Mouse (Mus musculus) midbrain, embryonic 16.5 days (tissue): Measurements from ENCODE around the gene Slc7a1. TPM values are rescaled to one million over a fixed set of nuclear protein-coding genes. Genes with fewer than 3 reads are reported as not detected.
"Not testable (repeated sequence)": the region's sequence is repeated elsewhere in the genome, so short reads cannot be mapped to it uniquely, and the experiment has no call there.

ENCODE experiments used
- ATAC-seq: fragments of 200-750 bp; cut with Nextera tagmentation; 2 replicates; pipeline ENCODE4 v1.8.0; 2017; ENCODE audit warnings: moderate TSS enrichment
- H3K27ac ChIP-seq: fragments of 300-500 bp; sonication (generic); 2 replicates; pipeline ENCODE4 v1.5.1; 2014; ENCODE audit warnings: mild to moderate bottlenecking, low read length, mixed read lengths
- H3K27me3 ChIP-seq: fragments of 300-500 bp; sonication (generic); 2 replicates; pipeline ENCODE4 v1.6.1; 2014; ENCODE audit warnings: low read depth, low read length, mixed read lengths; ENCODE audit not compliant: control insufficient read depth, insufficient read depth
- H3K36me3 ChIP-seq: fragments of 300-500 bp; sonication (generic); 2 replicates; pipeline ENCODE4 v1.6.1; 2014; ENCODE audit warnings: mild to moderate bottlenecking, low read length, moderate library complexity, mixed read lengths; ENCODE audit not compliant: control insufficient read depth, insufficient read depth
- H3K4me1 ChIP-seq: fragments of 300-500 bp; sonication (generic); 2 replicates; pipeline ENCODE4 v1.6.1; 2014; ENCODE audit warnings: mild to moderate bottlenecking, low read length, mixed read lengths; ENCODE audit not compliant: control insufficient read depth, insufficient read depth
- H3K4me2 ChIP-seq: fragments of 300-500 bp; sonication (generic); 2 replicates; pipeline ENCODE4 v1.6.1; 2014; ENCODE audit warnings: mild to moderate bottlenecking, low read length, mixed read lengths
- H3K4me3 ChIP-seq: fragments of 300-500 bp; sonication (generic); 2 replicates; pipeline ENCODE4 v1.5.1; 2014; ENCODE audit warnings: low read depth, mild to moderate bottlenecking, low read length, moderate library complexity, mixed read lengths
- H3K9ac ChIP-seq: fragments of 300-500 bp; sonication (generic); 2 replicates; pipeline ENCODE4 v1.6.1; 2014; ENCODE audit warnings: low read depth, low read length, mixed read lengths
- H3K9me3 ChIP-seq: fragments of 300-500 bp; sonication (generic); replicated peaks from 2 replicates; pipeline ENCODE4 v1.6.1; 2014; ENCODE audit warnings: mild to moderate bottlenecking, low read length, mixed read lengths; ENCODE audit not compliant: control insufficient read depth, poor library complexity, severe bottlenecking
- WGBS: fragments of 180-500 bp; shearing (Covaris S2); extraction: QIAGEN DNeasy Blood & Tissue Kit; methylation state at CpG from one replicate; pipeline ENCODE4 v1.1.7; 2014; 5-methylcytosine and 5-hydroxymethylcytosine counted together
- polyA plus RNA-seq: library from polyadenylated mRNA; unstranded; fragments of >200 nt; fragmentation: Nextera tagmentation; extraction: Ambion mirVana; gene quantifications from 2 replicates; pipeline ENCODE4 v1.2.1, GENCODE M21; 2015

Gene Slc7a1
- polyA plus RNA-seq, 1 experiment from 2014 or later: 40.5 TPM

DNA sequence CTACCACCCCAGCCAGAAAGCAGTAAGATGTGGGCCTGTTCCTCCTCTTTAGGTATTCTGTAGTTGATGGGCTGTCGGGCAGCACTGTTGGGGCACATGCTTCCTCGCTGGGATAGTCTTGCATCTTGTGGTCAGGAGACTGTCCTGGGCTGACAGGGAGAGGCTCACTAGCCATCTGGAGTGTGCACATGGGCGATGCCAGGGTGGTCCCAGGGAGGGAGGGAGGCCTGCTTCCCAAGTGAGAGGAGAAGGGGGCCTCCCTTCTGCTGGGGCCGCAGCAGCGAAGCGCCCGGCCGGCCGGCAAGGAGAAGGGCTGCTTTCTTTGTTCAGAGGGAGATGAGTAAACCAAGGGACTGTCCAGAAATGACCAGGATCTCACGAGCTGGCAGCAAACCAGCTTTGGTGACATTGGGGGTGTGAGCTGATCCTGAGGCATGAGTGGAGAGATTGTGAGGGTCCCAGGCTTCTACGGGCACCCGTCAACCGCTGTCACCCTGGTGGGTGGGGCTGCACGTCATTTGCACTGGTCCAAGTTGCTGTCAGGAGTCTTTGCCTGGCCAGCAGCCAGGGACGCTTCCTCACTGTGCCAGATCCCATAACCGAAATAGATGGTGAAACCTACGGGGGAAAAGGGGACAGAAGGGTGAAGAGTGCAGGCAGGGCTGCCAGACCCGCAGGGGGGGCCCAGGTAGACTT is 67.6 kb downstream of the Slc7a1 start:
- Histone ChIP-seq H3K9ac (no peak overlapping the region), H3K36me3 (peaks cover 2% of the 10 kb centered on the region; the same call in 1 of the 2 replicates), H3K4me2 (no peak overlapping the region), H3K27me3 (no peaks in the 10 kb centered on the region), H3K9me3 (no peaks in the 10 kb centered on the region), H3K4me3 (no peak overlapping the region), H3K27ac (no peak overlapping the region), H3K4me1 (no peaks in the 10 kb centered on the region)
- 83% methylated on average over 18 of the region's 18 CpGs for WGBS
- peak; percentile 6 for ATAC-seq

DNA sequence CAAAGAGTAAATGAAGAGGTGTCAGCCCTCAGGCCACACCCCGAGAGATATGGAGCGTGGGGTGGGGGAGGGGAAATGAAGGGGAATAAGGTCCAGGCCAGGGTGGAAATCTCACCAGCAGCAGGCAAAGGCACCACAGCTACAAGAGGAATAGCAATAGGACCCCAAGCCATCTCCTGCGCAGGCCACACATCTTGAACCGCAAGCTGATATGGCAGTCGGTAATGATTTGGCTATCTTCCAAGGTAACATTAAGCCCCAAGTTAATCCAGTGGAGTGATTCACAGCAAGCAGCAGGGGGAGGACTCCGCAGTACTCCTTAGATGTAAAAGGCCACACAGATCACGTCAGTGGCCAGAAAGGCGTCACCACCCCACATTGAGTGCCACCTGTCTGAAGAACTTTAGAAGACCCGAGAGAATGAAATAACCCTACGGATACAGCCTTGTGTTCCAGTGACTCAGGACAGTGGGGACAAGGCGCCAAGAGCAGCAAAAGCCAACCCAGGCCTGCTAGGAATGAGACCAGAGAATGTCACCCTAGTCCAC is 68.4 kb downstream of the Slc7a1 start:
- whole genome bisulfite sequencing: 74% methylated on average over 11 of the region's 11 CpGs

DNA sequence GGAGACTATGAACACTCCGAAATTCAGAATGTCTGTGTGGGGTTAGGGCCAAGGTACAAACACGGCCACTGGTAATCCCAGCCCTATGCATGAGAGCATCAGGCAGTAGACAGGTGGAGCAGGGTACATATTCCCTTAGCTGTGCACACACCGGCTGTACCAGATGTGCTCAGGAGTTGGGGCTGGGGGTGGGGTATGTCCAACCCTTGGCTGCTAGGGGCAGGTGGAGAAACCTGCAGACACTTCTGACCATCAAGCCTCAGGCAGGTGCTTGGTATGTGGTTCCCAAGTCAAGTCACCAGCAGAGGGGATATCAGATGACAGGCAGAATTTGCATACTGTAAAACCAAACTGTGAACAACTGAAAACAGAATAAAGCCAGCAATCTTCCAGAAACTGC is 70.7 kb downstream of the Slc7a1 start:
- Histone ChIP-seq H3K27ac (no peak overlapping the region), H3K36me3 (peaks cover 2% of the 10 kb centered on the region; the same call in 1 of the 2 replicates), H3K4me3 (no peak overlapping the region), H3K9me3 (no peaks in the 10 kb centered on the region), H3K9ac (no peak overlapping the region), H3K4me2 (no peak overlapping the region), H3K27me3 (no peaks in the 10 kb centered on the region), H3K4me1 (no peaks in the 10 kb centered on the region)
- WGBS: 94% methylated on average over 3 of the region's 3 CpGs
- ATAC-seq: no peak

More for the DNA sequence above, 68.4 kb downstream of the Slc7a1 start:
- H3K9me3 ChIP-seq: no peaks in the 10 kb centered on the region
- H3K4me3 ChIP-seq: no peak overlapping the region
- H3K9ac ChIP-seq: no peak overlapping the region
- H3K27me3 ChIP-seq: no peaks in the 10 kb centered on the region
- H3K27ac ChIP-seq: no peak overlapping the region
- peaks cover 2% of the 10 kb centered on the region; the same call in 1 of the 2 replicates for H3K36me3 ChIP-seq
- no peak overlapping the region for H3K4me2 ChIP-seq
- no peak for ATAC-seq
- H3K4me1 ChIP-seq: no peaks in the 10 kb centered on the region

DNA sequence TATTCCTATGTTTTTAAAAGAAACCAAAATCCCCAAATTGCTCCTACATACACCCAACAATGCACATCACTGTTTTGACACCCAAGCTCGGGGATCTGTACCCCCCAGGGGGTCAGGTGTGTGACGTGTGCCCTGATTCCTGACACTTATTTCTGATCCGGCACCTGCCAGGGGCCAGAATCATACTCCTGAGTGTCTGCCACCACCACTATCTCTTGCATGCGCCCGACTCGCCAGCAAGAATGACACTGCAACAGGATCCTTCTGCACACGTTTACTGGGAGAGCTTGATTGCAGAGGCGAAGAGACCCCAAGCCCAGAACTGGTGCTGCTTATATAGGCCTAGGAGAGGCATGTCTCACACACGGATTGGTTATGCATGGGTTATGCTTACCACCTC is 73.4 kb downstream of the Slc7a1 start:
- H3K4me2 ChIP-seq, H3K27ac ChIP-seq, H3K4me3 ChIP-seq, ATAC-seq, H3K9me3 ChIP-seq, H3K36me3 ChIP-seq, H3K9ac ChIP-seq, H3K4me1 ChIP-seq, H3K27me3 ChIP-seq: not testable (repeated sequence)
- WGBS: 96% methylated on average over 9 of the region's 9 CpGs

DNA sequence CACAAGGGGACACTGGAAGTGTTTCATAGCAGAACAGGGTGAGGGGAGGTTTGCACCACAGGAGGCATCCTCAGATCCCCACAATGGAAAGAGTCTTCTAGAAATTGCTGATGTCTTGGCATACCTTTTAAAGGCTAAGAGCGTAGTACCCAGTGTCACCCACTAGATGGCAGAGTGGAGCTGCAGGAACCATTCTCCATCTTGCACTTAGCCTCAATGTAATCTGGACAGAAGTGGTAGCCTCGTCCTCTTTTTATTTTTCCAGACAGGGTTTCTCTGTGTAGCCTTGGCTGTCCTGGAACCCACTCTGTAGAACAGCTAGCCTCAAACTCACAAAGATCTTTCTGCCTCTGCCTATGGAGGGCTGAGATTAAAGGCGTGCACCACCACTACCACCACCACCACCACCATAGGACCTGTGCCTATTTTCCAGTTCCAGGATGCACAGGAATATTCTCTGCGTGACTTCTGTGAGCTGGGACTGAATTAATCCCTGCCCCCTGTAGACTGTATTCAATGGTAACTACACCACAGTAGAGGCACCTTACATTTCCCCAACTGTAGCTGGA is 74.3 kb downstream of the Slc7a1 start:
- no peaks in the 10 kb centered on the region for H3K9me3 ChIP-seq
- no peak for ATAC-seq
- no peak overlapping the region for H3K4me3 ChIP-seq
- H3K27me3 ChIP-seq: no peaks in the 10 kb centered on the region
- no peak overlapping the region for H3K9ac ChIP-seq
- H3K27ac ChIP-seq: no peak overlapping the region
- H3K4me2 ChIP-seq: no peak overlapping the region
- H3K36me3 ChIP-seq: no peaks in the 10 kb centered on the region
- WGBS: 42% methylated on average over 4 of the region's 4 CpGs
- H3K4me1 ChIP-seq: no peaks in the 10 kb centered on the region

DNA sequence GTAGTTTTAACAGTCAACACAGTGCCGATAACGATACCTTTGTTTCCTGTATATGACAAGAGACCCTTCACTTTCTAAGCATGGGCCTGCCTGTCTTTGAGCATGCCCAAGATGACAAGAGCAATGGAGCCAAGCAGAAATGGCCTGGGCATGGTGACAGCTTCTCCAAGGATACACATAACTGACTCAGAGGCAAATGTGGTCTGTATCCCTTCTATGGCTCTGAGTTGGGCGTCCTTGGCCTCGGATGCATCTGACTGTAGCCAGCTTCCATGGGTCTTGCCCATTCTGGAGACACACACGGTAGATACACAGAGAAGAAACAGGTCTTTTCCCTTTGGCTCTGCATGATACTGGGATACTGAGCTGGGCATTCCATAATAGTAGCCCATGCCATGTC is 84.8 kb downstream of the Slc7a1 start:
- Histone ChIP-seq H3K36me3 (peaks cover 24% of the 10 kb centered on the region), H3K9me3 (no peaks in the 10 kb centered on the region), H3K4me1 (no peaks in the 10 kb centered on the region), H3K27ac (no peak overlapping the region), H3K4me3 (no peak overlapping the region), H3K9ac (no peak overlapping the region), H3K4me2 (no peak overlapping the region), H3K27me3 (no peaks in the 10 kb centered on the region)
- ATAC-seq: no peak
- 96% methylated on average over 5 of the region's 5 CpGs for WGBS

DNA sequence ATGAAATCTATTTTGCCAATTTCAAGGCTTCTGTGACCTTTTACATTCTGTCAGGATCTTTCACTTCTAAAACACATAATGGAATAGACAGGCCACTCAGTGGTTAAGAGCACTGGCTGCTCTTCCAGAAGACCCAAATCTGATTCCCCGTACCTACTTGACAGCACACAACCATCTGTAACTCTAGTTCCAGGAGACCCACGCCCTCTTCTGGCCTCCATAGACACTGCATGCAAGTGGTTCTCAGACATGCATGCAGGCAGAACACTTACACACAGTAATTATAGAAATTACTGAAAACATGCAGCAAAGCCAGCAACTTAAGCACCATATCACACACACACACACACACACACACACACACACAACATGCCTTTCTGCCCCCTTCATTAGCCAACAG is 87.3 kb downstream of the Slc7a1 start:
- no peak for ATAC-seq
- 66% methylated on average over 2 of the region's 2 CpGs for WGBS

DNA sequence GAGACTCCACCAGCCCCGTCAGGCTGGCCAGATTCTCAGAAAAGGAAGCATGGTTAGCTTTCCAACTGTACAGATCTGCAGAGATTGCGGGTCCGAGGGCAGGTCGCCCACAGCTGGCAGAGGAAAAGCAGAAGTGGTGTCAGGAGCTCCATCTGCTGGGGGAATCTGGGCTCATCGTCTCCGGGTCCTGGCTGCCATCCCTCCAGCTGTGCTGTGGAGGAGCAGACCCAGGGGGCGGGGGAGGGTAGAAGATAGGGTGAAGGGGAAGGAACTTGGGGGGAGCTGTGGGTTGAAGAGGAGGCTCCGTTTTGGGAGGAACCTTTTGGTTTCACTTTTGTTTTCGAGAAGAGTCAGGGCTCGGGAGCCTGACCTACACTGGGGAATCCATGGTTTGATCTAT is 88.9 kb downstream of the Slc7a1 start:
- 70% methylated on average over 10 of the region's 10 CpGs for whole genome bisulfite sequencing
- Histone ChIP-seq H3K4me2 (no peak overlapping the region), H3K36me3 (peaks cover 30% of the 10 kb centered on the region), H3K4me3 (no peak overlapping the region), H3K4me1 (no peaks in the 10 kb centered on the region), H3K27me3 (no peaks in the 10 kb centered on the region), H3K9ac (no peak overlapping the region), H3K27ac (no peak overlapping the region), H3K9me3 (no peaks in the 10 kb centered on the region)
- ATAC-seq: no peak

More for the DNA sequence above, 87.3 kb downstream of the Slc7a1 start:
- no peak overlapping the region for H3K9ac ChIP-seq
- H3K27ac ChIP-seq: no peak overlapping the region
- H3K9me3 ChIP-seq: no peaks in the 10 kb centered on the region
- no peaks in the 10 kb centered on the region for H3K27me3 ChIP-seq
- no peak overlapping the region for H3K4me2 ChIP-seq
- H3K36me3 ChIP-seq: peaks cover 24% of the 10 kb centered on the region
- no peak overlapping the region for H3K4me3 ChIP-seq
- H3K4me1 ChIP-seq: no peaks in the 10 kb centered on the region

DNA sequence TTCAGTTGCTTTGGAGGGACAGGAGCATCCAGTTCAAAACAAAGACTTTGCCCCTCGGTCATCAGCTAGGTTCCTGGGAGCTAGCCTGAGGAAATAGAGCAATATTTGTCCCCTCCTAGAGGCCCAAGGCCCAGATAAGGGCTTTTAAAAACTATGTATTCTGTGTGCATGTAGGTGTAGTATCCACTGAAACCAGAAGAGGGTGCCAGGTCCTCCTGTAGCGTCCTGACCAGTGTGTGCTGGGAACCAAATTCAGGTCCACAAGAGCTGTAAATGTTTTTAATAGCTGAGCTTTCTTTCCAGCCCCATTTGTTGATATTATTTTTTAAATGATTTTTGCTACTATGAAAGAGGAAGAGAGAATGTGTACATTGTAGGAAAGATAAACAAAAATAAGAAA is 95.6 kb downstream of the Slc7a1 start:
- Histone ChIP-seq H3K36me3 (peaks cover 30% of the 10 kb centered on the region), H3K4me2 (no peak overlapping the region), H3K27ac (no peak overlapping the region), H3K9ac (no peak overlapping the region), H3K4me1 (no peaks in the 10 kb centered on the region), H3K9me3 (no peaks in the 10 kb centered on the region), H3K27me3 (no peaks in the 10 kb centered on the region), H3K4me3 (no peak overlapping the region)
- no peak for ATAC-seq
- WGBS: 91% methylated on average over 2 of the region's 2 CpGs
